Mouse (Mus musculus) hindbrain, embryonic 12.5 days (tissue): Measurements from ENCODE around the gene Gm47995. TPM values are rescaled to one million over a fixed set of nuclear protein-coding genes. Genes with fewer than 3 reads are reported as not detected.
"Not testable (repeated sequence)": the region's sequence is repeated elsewhere in the genome, so short reads cannot be mapped to it uniquely, and the experiment has no call there.

ENCODE experiments used
- ATAC-seq: fragments of 200-750 bp; cut with Nextera tagmentation; 2 replicates; pipeline ENCODE4 v1.8.0; 2017; ENCODE audit warnings: moderate TSS enrichment; ENCODE audit not compliant: low FRiP score
- H3K27ac ChIP-seq: fragments of 300-500 bp; sonication (generic); 2 replicates; pipeline ENCODE4 v1.5.1; 2016; ENCODE audit warnings: mild to moderate bottlenecking
- H3K27me3 ChIP-seq: fragments of 300-500 bp; sonication (generic); 2 replicates; pipeline ENCODE4 v1.6.1; 2016; ENCODE audit warnings: mild to moderate bottlenecking
- H3K36me3 ChIP-seq: fragments of 300-500 bp; sonication (generic); 2 replicates; pipeline ENCODE4 v1.6.1; 2016; ENCODE audit warnings: mild to moderate bottlenecking
- H3K4me1 ChIP-seq: fragments of 300-500 bp; sonication (generic); 2 replicates; pipeline ENCODE4 v1.6.1; 2016
- H3K4me2 ChIP-seq: fragments of 300-500 bp; sonication (generic); replicated peaks from 2 replicates; pipeline ENCODE4 v1.6.1; 2016; ENCODE audit warnings: mild to moderate bottlenecking
- H3K4me3 ChIP-seq: fragments of 300-500 bp; sonication (generic); 2 replicates; pipeline ENCODE4 v1.5.1; 2016; ENCODE audit warnings: mild to moderate bottlenecking
- H3K9ac ChIP-seq: fragments of 300-500 bp; sonication (generic); 2 replicates; pipeline ENCODE4 v1.6.1; 2016; ENCODE audit warnings: mild to moderate bottlenecking, moderate library complexity
- H3K9me3 ChIP-seq: fragments of 300-500 bp; sonication (generic); replicated peaks from 2 replicates; pipeline ENCODE4 v1.6.1; 2016; ENCODE audit warnings: mild to moderate bottlenecking
- WGBS: fragments of 180-500 bp; shearing (Covaris S2); methylation state at CpG from one replicate; pipeline ENCODE4 v1.1.7; 2016; 5-methylcytosine and 5-hydroxymethylcytosine counted together
- polyA plus RNA-seq: library from polyadenylated mRNA; unstranded; fragments of >200 nt; fragmentation: Nextera tagmentation; extraction: Ambion mirVana; gene quantifications from 2 replicates; pipeline ENCODE4 v1.2.1, GENCODE M21; 2016

Gene Gm47995
- polyA plus RNA-seq: not detected in 2 replicates

DNA sequence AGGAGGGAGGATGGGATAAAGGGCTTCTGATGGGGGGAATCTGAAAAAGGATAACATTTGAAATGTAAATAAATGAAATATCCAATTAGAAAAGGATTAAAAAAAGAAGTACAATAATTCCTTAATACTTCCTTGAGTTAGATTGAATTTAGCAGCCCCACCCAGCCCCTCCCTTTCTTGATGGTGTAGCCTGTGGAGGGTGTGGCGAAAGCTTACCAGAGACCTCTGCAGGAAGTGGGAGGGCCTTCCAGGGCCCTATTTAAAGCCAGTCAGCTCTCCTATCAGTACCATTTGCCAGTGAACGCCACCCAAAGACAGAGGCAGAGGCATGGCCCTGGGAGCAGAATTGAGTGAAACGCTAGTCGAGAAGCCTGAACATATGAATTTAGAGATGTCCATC, at the start of gene Gm47995:
Gm47995 (plus strand) TSS at position 329 of the 400 bp plus-strand sequence.
- not testable (repeated sequence) for H3K9ac ChIP-seq, H3K27ac ChIP-seq, ATAC-seq, H3K4me1 ChIP-seq, H3K4me2 ChIP-seq, H3K36me3 ChIP-seq, H3K9me3 ChIP-seq, H3K27me3 ChIP-seq, H3K4me3 ChIP-seq
- 95% methylated on average over 2 of the region's 4 CpGs for WGBS

GRCm38 (mm10) chr1:151150211-151150610, 48.0 kb upstream of the Gm47995 start:
- H3K9ac ChIP-seq: no peak overlapping the region
- ATAC-seq: no peak
- H3K36me3 ChIP-seq: no peaks in the 10 kb centered on the region
- H3K9me3 ChIP-seq: no peaks in the 10 kb centered on the region
- WGBS: 92% methylated on average over 7 of the region's 7 CpGs
- no peak overlapping the region for H3K4me3 ChIP-seq
- H3K4me1 ChIP-seq: no peaks in the 10 kb centered on the region
- H3K27me3 ChIP-seq: no peaks in the 10 kb centered on the region
- H3K4me2 ChIP-seq: no peak overlapping the region
- no peak overlapping the region for H3K27ac ChIP-seq

- no peak overlapping the region for H3K4me3 ChIP-seq
- H3K4me1 ChIP-seq: no peaks in the 10 kb centered on the region
- no peak overlapping the region for H3K27ac ChIP-seq
- no peaks in the 10 kb centered on the region for H3K36me3 ChIP-seq
- no peak for ATAC-seq
- WGBS: 64% methylated on average over 2 of the region's 2 CpGs
- H3K27me3 ChIP-seq: no peaks in the 10 kb centered on the region
- no peak overlapping the region for H3K4me2 ChIP-seq
- no peaks in the 10 kb centered on the region for H3K9me3 ChIP-seq
- no peak overlapping the region for H3K9ac ChIP-seq
Observed at GRCm38 (mm10) chr1:151151089-151151488, 47.2 kb upstream of the Gm47995 start.

DNA sequence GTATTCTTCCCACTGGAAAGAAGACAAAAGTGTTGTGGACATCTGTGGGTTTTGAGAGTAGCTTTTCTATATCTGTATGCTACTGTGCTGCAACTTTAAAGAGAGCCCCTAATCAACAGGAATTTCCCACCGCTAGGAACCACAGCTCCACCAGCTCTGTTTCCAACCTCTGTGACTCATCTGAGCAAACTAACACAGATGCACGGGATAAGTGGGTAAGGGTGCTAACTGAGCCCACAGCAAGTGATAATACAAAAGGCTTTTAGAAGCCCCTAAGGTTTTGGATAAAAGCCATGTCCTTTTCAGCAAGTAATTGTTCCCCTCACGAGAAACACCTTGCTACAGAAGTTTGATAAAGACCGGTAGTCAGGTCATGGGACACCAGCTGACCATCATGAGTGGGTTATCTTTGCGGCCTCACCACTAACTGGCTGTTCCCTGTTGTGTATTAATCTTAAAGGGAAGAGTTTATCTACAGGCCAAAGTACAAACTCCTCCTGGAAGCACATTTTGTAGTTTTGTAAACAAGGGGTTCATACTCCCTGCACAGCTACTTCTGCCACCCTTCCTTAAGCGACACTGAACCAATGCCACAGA, 45.1 kb upstream of the Gm47995 start:
- Histone ChIP-seq H3K27ac (no peak overlapping the region), H3K4me3 (no peak overlapping the region), H3K9ac (no peak overlapping the region), H3K36me3 (no peaks in the 10 kb centered on the region), H3K9me3 (no peaks in the 10 kb centered on the region), H3K27me3 (no peaks in the 10 kb centered on the region), H3K4me1 (peaks cover 2% of the 10 kb centered on the region; the same call in 1 of the 2 replicates), H3K4me2 (no peak overlapping the region)
- 88% methylated on average over 6 of the region's 6 CpGs for WGBS
- no peak for ATAC-seq

GRCm38 (mm10) chr1:151154131-151154530, 44.1 kb upstream of the Gm47995 start:
- ATAC-seq, H3K27me3 ChIP-seq, H3K9me3 ChIP-seq, H3K27ac ChIP-seq, H3K36me3 ChIP-seq, H3K4me3 ChIP-seq, H3K4me2 ChIP-seq, H3K4me1 ChIP-seq, H3K9ac ChIP-seq: not testable (repeated sequence)
- 90% methylated on average over 9 of the region's 9 CpGs for WGBS

GRCm38 (mm10) chr1:151156129-151156528, 42.1 kb upstream of the Gm47995 start:
- no peaks in the 10 kb centered on the region for H3K27me3 ChIP-seq
- H3K27ac ChIP-seq: no peak overlapping the region
- ATAC-seq: no peak
- H3K9me3 ChIP-seq: no peaks in the 10 kb centered on the region
- no peak overlapping the region for H3K4me2 ChIP-seq
- H3K9ac ChIP-seq: no peak overlapping the region
- H3K4me3 ChIP-seq: no peak overlapping the region
- WGBS: 93% methylated on average over 3 of the region's 3 CpGs
- H3K36me3 ChIP-seq: no peaks in the 10 kb centered on the region
- peaks cover 6% of the 10 kb centered on the region for H3K4me1 ChIP-seq

DNA sequence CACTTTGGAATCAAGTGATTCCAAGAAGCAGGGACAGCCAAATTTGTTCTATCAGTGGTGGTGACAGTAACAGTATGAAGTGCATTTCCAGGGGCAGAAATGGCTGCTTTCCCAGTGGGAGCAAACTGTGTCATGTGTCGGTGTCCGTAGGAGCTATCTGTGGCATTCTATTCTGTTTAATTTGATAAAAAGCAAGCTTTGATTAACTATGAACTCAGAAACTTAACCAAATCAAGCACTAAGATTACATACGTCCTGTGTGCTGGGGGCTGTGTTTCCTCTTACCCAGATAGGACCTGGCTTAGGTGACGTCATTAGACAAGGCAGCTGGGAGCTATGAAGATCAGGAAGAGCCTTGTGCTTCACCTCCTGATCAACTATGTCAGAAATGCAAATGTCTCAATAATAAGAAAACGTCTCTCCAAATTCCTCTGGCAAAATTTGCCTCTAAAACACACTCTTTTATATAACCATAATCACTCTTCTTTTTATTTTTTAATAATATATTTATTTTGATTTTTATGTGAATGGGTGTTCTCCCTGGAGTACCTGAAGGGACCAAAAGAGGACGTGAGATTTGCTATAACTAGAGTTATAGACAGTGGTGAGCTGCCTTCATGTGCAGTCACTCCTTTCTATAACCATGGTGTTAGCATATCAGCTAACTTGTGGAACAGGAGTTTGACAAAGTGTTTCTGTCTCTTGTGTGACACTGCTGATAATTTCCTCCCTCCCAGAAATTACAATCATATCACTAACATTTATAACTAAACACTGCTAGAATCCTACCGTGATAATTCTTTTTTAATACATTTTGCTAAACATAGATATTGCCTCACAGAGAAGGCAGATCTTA, 41.2 kb upstream of the Gm47995 start:
- ATAC-seq: no peak
- Histone ChIP-seq H3K9ac (no peak overlapping the region), H3K36me3 (no peaks in the 10 kb centered on the region), H3K4me3 (no peak overlapping the region), H3K27me3 (no peaks in the 10 kb centered on the region), H3K4me1 (peaks cover 6% of the 10 kb centered on the region), H3K9me3 (no peaks in the 10 kb centered on the region), H3K27ac (no peak overlapping the region), H3K4me2 (no peak overlapping the region)
- WGBS: 82% methylated on average over 7 of the region's 7 CpGs

- no peaks in the 10 kb centered on the region for H3K9me3 ChIP-seq
- H3K27ac ChIP-seq: no peak overlapping the region; the same call in 1 of the 2 replicates
- 44% methylated on average over 9 of the region's 9 CpGs for WGBS
- H3K9ac ChIP-seq: no peak overlapping the region
- ATAC-seq: peak; percentile 85
- no peaks in the 10 kb centered on the region for H3K27me3 ChIP-seq
- H3K4me1 ChIP-seq: peaks cover 6% of the 10 kb centered on the region
- H3K4me3 ChIP-seq: no peak overlapping the region
- no peak overlapping the region for H3K4me2 ChIP-seq
- no peaks in the 10 kb centered on the region for H3K36me3 ChIP-seq
Observed at GRCm38 (mm10) chr1:151157963-151158856, 40.0 kb upstream of the Gm47995 start.

GRCm38 (mm10) chr1:151158857-151159510, 39.3 kb upstream of the Gm47995 start:
- Histone ChIP-seq H3K4me1 (peaks cover 6% of the 10 kb centered on the region), H3K4me2 (no peak overlapping the region), H3K27me3 (no peaks in the 10 kb centered on the region), H3K4me3 (no peak overlapping the region), H3K36me3 (no peaks in the 10 kb centered on the region), H3K9me3 (no peaks in the 10 kb centered on the region), H3K27ac (no peak overlapping the region), H3K9ac (no peak overlapping the region)
- WGBS: 88% methylated on average over 2 of the region's 2 CpGs
- ATAC-seq: no peak

- ATAC-seq: no peak
- H3K27ac ChIP-seq: no peak overlapping the region
- 45% methylated on average over 8 of the region's 8 CpGs for WGBS
- peaks cover 17% of the 10 kb centered on the region for H3K4me1 ChIP-seq
- H3K36me3 ChIP-seq: no peaks in the 10 kb centered on the region
- H3K4me3 ChIP-seq: no peak overlapping the region
- no peak overlapping the region for H3K9ac ChIP-seq
- H3K9me3 ChIP-seq: no peaks in the 10 kb centered on the region
- H3K4me2 ChIP-seq: no peak overlapping the region
- no peaks in the 10 kb centered on the region for H3K27me3 ChIP-seq
Observed at GRCm38 (mm10) chr1:151166031-151166430, 32.2 kb upstream of the Gm47995 start.

DNA sequence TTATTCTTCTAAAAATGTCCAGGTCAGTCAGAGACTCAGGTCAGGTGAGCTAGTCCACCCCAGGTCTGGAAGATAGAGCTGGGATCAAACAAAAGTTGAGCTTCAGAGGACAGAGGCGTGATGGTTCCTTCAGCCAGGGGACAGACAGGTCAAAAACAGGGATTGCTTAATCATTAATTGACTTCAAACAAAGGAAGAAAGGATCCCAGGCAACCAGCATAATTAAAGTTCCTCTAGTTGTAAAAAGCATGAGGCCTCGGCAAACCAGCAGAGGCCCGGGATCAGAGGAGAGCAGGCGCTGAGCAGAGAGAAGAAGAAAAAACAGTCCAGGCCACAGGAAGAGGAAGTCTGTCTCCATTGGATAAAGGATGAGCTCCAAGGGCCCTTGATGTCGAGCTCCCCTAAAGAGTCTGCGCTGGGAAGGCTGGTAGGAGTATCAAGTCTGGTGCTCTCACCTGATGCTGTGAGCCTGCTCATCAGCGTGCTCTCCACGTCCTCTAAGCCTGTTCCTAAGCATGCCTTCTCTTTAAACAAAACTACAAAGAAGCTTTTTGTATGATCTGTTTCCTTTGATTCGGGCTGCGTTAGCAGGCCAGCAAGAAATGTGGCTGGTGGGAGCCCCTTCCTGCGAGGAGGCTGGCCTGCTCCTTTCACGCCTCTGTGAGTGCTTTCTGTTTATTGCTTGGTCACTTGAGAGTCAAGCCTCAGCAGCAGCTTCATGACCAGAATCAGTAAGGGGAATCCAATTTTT, 30.8 kb upstream of the Gm47995 start:
- WGBS: 17% methylated on average over 12 of the region's 12 CpGs
- Histone ChIP-seq H3K4me1 (peaks cover 17% of the 10 kb centered on the region), H3K4me3 (no peak overlapping the region), H3K9me3 (no peaks in the 10 kb centered on the region), H3K27me3 (no peaks in the 10 kb centered on the region), H3K36me3 (no peaks in the 10 kb centered on the region), H3K4me2 (no peak overlapping the region), H3K27ac (no peak overlapping the region), H3K9ac (no peak overlapping the region)
- ATAC-seq: peak; percentile 68
